Mouse (Mus musculus): ENCODE measurements around the gene Gm4881.

The Gm4881 gene

GRCm38 (mm10) chr7:24954450-24954849, 10.2 kb upstream of the Gm4881 start:
- no peak for DNase-seq (ENCODE audit: extremely low spot score, low spot score)

DNA sequence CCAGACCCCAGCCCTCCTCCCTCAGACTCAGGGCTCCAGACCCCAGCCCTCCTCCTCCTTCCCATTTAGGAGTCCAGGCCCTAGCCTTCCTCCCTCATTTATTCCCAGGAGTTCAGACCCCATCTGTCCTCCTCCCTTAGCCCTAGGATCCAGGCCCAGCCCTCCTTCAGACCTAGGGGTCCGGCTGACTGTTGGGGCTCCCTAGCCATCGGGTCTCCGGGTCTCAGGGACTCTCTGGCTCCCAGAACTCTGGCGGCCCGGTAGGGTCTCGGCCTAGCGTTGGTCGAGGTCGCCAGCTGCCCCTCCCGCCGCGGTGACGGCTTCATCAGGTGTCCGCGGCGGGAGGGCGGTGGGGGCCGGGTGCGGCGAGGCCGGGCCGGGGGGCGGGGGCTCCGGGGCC, 9.7 kb upstream of the Gm4881 start:
- DNase-seq (ENCODE audit: extremely low spot score, low spot score): no peak

DNA sequence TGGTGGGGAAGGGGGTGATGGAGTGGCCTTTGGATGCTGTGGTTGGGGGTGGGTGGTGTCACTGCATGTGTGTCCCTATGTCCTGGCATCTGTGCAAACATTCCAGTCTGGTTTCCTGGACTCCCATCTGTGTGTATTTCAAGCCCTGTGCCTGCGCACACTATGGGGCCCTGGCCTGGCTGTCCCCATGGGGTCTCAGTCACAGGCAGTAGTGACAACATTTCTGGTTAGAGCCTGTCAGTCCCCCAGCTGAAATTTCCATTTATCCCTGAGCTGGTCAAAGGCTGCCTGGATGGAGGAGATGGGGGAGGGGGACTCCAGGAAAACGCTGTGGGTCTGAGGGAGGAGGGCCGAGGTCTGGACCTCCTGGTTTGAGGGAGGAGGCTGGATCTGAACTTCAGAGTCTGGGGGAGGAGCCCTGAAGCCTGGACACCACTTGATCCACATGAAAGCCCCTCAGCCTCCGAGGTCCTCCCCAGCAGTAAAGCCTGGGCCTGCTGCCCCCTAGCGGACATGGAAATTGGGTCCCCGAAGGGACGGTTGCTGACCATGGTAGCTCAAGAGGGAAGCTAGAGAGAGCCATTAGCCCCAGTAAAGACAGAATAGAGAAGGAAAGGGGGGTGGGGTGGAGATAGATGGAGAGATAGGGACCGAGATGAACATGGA, 5.8 kb upstream of the Gm4881 start:
- DNase-seq (ENCODE audit: extremely low spot score, low spot score): peak; percentile 89

- DNase-seq (ENCODE audit: extremely low spot score, low spot score): no peak
Observed at GRCm38 (mm10) chr7:24948774-24949173, 4.5 kb upstream of the Gm4881 start.

DNA sequence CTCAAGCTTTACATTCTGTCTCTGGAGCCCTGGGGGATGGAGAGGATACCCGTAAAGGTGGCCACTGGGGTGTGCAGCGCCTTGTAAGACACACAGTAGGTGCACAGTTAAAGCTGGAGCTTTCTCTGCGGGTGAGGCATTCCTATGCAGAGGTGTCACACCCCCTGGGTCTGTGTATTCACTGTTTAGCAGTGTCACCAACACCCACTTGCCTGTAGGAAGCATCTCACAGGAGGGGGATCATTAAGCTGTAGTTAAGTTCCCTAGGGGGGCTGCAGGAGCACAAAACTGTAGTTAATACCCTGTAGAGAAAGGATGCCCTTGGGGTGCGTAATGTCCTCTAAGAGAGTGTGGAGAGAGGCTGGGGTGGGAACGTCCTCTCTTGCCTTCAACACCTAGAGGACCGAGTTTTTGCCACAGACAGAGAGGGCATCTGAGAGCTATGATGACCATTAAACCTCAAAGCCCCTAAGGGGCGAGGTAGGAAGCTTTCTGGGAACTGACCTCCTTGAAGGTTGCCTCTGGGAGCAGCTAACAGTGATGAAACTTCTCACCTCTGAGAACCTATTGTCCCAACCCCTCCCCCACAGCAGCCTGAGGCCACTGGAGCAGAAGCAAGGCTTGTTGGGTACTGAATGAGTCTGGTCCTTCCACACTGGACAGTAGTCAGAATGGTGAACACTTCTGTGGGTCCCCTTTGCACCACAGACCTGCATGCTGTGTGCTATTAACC, 3.2 kb upstream of the Gm4881 start:
- no peak for DNase-seq (ENCODE audit: extremely low spot score, low spot score)

DNA sequence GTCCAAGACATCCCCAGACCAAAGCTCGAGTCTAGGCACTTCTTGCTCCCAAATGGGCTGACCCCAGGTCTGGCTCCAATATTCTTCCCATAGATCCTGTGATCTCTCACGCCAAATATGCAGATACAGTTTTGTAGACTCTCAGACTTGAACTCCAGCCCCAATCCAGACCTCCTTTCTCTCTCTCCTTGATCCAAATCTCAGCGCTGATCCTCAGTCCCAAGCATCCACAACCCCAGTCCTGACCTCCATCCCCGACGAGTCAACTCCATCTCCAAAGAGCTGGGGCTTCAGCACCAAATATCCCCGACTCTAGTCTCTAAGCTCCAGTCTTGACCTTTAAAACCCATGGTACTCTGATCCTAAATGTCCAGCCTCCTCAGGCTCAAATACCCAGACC, 653 bp downstream of the Gm4881 start:
- no peak for DNase-seq (ENCODE audit: extremely low spot score, low spot score)

GRCm38 (mm10) chr7:24931651-24932050, 12.6 kb downstream of the Gm4881 start:
- DNase-seq (ENCODE audit: extremely low spot score, low spot score): no peak

DNA sequence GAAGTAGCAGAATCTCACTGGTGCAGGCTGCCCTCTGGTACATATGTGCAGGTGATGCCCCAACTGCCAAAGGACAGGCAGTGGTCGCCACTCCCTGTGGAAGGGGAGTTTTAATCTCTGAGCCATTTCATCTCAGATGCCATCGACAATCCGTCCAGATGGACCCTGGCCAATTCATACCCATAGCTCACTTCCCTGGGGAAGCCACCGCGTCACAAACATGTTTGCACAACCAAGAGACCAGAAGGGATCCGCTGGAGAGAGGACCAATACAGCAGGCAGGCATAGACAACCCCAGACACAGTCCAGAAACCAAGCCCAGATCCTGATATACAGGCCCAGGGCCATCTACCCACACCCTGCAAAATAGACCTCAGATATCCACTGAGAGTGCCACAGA, 13.8 kb downstream of the Gm4881 start:
- DNase-seq (ENCODE audit: extremely low spot score, low spot score): no peak

GRCm38 (mm10) chr7:24919728-24920127, 24.6 kb downstream of the Gm4881 start:
- no peak for DNase-seq (ENCODE audit: extremely low spot score, low spot score)

DNA sequence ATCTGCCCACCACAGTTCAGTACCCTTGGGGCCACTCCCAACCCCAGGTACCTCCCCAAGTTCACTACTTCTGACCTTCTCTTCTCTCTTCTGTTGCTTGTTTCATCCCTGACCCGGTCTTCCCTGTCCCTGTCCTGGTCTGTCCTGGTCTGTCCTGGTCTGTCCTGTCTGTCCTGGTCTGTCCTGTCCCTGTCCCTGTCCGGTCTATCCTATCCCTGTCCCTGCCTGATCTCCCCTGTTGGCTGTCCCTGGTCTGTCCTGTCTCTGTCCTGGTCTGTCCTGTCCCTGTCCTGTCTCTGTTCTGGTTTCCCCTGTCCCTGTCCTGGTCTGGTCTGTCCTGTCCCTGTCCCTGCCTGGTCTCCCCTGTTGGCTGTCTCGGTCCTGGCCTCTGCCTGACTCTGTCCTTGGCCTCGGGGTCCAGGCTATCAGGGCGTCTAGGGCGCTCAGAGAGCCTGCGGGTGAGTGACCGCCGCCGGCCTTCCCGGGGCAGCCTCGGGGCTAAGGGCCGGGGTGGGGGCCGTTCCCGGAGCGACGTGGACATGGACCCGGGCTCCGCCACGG, 25.5 kb downstream of the Gm4881 start:
- no peak for DNase-seq (ENCODE audit: extremely low spot score, low spot score)

- no peak for DNase-seq (ENCODE audit: extremely low spot score, low spot score)
Observed at GRCm38 (mm10) chr7:24912480-24912879, 31.8 kb downstream of the Gm4881 start.

- no peak for DNase-seq (ENCODE audit: extremely low spot score, low spot score)
Observed at GRCm38 (mm10) chr7:24907211-24907748, 37.0 kb downstream of the Gm4881 start.

DNA sequence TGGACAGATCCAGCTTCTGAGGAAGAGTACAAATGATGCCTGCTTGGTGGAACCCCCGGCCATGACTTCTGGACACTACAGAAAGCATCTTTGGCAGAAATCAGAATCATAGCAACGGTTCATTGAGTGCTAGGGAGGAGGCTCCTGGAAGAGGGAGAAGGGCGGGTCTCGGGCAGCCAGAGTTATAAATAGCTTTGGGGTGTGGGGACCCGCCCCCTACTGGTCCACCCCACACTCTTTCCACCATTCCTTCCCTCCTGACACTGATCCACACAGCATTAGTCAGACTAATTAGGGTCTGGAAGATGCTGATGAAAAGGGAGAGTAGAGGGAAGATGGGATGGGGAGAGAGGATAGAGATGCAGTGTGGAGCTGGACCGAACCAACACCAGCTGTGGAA, 37.7 kb downstream of the Gm4881 start:
- no peak for DNase-seq (ENCODE audit: extremely low spot score, low spot score)

GRCm38 (mm10) chr7:24904936-24905335, 39.4 kb downstream of the Gm4881 start:
- DNase-seq (ENCODE audit: extremely low spot score, low spot score): peak; percentile 70

- DNase-seq (ENCODE audit: extremely low spot score, low spot score): peak; percentile 95
Observed at GRCm38 (mm10) chr7:24904070-24904483, 40.2 kb downstream of the Gm4881 start.

GRCm38 (mm10) chr7:24903444-24903825, 40.9 kb downstream of the Gm4881 start:
- no peak for DNase-seq (ENCODE audit: extremely low spot score, low spot score)

GRCm38 (mm10) chr7:24902630-24903443, 41.5 kb downstream of the Gm4881 start, which contains the start of gene Arhgef1:
TSS of gene Arhgef1 (plus strand) at chr7:24902912.
- peak; percentile 67 for DNase-seq (ENCODE audit: extremely low spot score, low spot score)

GRCm38 (mm10) chr7:24902264-24902629, 42.0 kb downstream of the Gm4881 start:
- DNase-seq (ENCODE audit: extremely low spot score, low spot score): no peak

DNA sequence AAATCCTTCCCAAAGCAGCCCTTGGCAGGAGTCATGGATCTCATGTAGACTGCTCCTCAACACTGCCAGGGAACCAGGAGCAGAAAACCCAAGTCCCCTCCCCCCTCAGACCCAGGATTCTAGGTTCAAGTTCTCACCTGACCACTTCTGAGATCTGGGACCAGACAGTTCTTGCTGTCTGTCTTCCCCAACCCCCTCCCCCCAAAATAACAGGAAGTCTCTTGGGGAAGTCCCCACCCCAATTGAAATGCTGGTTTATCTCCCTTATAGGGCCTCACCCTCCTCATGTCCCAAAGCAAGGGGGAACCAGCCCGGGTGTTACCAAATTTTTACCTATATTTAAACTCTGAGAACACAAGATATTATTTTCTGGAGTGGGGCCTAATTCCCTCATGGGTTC, 42.5 kb downstream of the Gm4881 start:
- no peak for DNase-seq (ENCODE audit: extremely low spot score, low spot score)

DNA sequence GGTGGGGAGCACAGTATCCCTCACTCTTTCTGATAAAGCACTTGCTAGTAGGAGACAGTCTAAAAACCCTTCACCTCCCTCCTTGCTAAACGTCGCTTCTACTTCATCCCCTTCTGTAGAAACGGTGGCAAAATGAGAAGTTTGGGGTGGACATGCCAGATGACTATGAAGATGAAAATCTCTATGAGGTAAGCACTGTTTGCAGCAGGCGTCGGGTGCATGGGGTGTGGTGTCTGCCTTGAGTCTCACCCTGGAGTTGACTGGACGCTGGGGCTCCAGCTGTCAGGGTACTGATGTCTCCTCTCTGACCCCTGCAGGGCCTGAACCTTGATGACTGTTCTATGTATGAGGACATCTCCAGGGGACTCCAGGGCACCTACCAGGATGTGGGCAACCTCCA, 43.2 kb downstream of the Gm4881 start:
- DNase-seq (ENCODE audit: extremely low spot score, low spot score): no peak

DNA sequence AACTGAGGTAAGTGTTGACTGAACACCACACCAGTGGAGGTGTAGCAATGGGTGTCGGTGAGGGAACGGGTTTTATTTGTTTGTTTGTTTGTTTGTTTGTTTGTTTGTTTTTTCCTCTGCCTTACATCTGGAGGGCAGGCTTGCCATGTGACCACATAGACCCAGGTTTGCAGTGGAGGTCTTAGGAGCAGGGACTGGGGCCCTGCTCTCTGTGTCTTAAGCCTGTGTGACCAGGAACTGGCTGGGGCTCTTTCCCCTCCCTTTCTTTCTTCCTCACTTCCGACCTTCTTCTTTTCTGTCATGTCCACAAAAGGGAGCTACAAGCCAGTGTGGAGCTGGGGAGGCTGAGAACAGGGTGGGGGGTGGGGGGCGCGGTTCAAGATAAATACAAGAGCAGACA, 46.3 kb downstream of the Gm4881 start:
- DNase-seq (ENCODE audit: extremely low spot score, low spot score): no peak

DNA sequence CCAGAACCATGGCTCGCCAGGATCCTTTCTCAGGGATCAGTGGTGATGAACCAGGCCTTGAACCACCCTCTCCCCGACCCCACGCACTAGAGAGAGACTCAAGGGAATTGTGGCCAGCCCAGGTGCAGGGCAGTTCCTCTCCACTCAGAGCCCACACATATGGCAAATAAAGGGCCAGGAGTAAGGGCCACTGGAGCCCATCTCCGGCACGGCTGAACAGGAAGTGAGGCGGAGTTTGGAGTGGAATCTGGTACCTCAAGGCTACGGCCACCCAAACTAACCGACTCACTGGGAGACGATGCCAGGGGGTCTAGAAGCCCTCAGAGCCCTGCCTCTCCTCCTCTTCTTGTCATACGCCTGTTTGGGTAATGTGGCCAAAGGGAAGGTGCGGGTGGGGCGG, 47.1 kb downstream of the Gm4881 start, which contains the start of gene Cd79a:
TSS of gene Cd79a (plus strand) at position 158 of the 400 bp plus-strand sequence.
- no peak for DNase-seq (ENCODE audit: extremely low spot score, low spot score)

Data from neural tube, embryonic 10.5 days (tissue).